Mouse (Mus musculus) lung, adult 2 months (tissue): ENCODE data around the gene Pnliprp2. TPM values are rescaled to one million over a fixed set of nuclear protein-coding genes. Genes with fewer than 3 reads are reported as not detected.

ENCODE experiments used
- DNase-seq: peaks from one replicate; pipeline ENCODE4 v3.0.0; 2022
- H3K4me1 ChIP-seq: fragments of 200-500 bp; 2 replicates; pipeline ENCODE4 v1.6.1; 2011; ENCODE audit warnings: low read length; ENCODE audit not compliant: control insufficient read depth, insufficient read depth
- H3K4me3 ChIP-seq: fragments of 200-500 bp; replicated peaks from 2 replicates; pipeline ENCODE3; 2011; ENCODE audit warnings: low read depth, mild to moderate bottlenecking, control low read depth, low read length; ENCODE audit errors: extremely low read depth
- CTCF ChIP-seq: fragments of 200-500 bp; IDR thresholded peaks from 2 replicates; pipeline ENCODE4 v1.5.1; 2011; ENCODE audit warnings: mild to moderate bottlenecking, low read length, control low read depth; ENCODE audit not compliant: insufficient read depth
- POLR2A ChIP-seq: fragments of 200-500 bp; IDR thresholded peaks from 2 replicates; pipeline ENCODE4 v1.6.1; 2011; ENCODE audit warnings: low read depth, mild to moderate bottlenecking, control low read depth, low read length, borderline replicate concordance; ENCODE audit errors: extremely low read depth
- WGBS: fragments of 180-500 bp; shearing (Covaris S2); methylation state at CpG from one replicate; pipeline ENCODE4 v1.1.7; 2018; 5-methylcytosine and 5-hydroxymethylcytosine counted together
- polyA plus RNA-seq: library from polyadenylated mRNA; depleted of rRNA; stranded (reverse); fragments of >200 nt; gene quantifications from 2 replicates; pipeline ENCODE4 v1.2.3, GENCODE M21; 2012; rRNA removed

Pnliprp2 gene
- polyA plus RNA-seq = not detected in 2 replicates

DNA sequence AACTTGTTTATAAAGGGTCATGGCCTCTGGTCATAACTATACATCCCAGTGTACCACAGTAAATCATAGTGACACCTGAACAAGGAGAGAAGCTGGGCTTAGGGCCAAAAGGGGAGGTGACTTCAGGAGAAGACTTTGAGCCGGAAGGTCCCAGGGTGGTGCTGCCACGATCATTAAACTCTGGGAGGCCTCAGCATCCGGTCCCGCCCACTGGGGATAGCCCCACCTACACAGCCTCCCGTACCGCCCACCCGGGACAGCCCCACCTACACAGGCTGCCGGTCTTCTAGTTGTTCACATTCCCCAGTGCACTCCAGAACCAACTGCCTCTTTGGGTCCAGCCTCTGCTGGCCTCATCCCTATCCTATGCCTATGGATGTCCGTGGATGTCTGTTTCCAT lies at the start of gene Pnliprp2:
Pnliprp2 (plus strand) TSS at position 297 of the 400 bp plus-strand sequence.
- no peak for DNase-seq
- WGBS = 40% methylated on average over 9 of the region's 9 CpGs
- H3K4me1 ChIP-seq = no peaks in the 10 kb centered on the region
- TF ChIP-seq POLR2A = no peak
- no peak for TF ChIP-seq CTCF
- H3K4me3 ChIP-seq = no peak within 1 kb of the TSS

DNA sequence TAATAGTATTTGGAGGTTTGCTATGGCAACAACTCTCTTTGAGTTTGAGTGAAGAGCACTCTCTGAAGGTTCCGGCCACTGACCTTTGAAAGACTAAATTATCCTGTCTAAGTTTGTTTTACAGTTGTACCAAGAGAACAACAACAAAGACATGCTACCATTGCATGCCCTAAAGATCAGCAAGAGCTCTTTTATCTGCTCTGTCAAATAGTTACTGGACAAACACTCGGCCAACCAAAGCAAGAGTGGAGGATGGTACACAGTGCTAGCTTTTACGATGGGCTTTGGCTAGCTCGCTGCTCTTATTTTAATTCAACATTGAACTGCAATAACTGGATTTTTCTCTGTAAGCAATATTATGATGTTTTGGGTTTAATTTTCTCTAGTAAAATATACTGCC lies 41.6 kb upstream of the Pnliprp2 start:
- Histone ChIP-seq H3K4me3 (no peak overlapping the region), H3K4me1 (no peaks in the 10 kb centered on the region)
- WGBS = 60% methylated on average over 4 of the region's 4 CpGs
- TF ChIP-seq CTCF (no peak), POLR2A (no peak)
- no peak for DNase-seq

DNA sequence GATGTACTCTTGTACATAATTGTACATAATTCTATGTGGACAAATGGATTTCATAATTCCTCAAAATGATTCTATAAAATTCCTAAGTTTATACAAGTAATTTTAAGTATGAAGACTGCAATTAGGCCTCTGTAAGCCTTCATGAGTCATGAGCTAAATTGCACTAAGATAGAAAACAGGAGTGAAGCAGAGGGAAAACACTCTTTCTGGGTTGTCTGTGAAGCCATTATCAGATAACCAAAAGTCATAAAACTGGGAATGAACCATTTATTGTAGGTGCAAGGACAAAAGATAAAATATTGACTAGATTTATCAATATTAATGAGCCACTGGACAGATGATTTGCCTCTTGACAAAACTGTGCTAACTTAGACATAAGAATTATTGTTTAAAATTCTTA lies 39.1 kb upstream of the Pnliprp2 start:
- Histone ChIP-seq H3K4me3 (no peak overlapping the region), H3K4me1 (no peaks in the 10 kb centered on the region)
- no peak for DNase-seq
- TF ChIP-seq CTCF = no peak
- TF ChIP-seq POLR2A = no peak

DNA sequence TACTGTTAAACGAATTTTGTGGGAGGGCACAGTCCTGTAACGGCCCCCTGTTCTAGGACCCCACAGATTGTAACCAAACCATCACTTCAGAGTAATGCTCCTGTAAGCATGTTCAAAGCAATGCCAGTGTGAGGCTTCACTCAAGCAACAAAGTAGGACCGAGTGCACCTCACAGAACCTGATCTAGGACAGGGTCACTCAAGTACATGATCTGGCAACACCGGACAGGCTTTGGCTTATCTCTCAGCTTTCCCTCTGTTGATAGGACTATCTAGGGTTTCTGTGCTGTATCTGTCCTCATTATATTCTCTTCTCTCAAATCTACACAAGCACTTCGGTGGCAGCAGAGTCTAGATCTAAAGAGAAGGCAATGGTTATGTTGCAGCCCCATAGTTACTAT lies 33.0 kb upstream of the Pnliprp2 start:
- TF ChIP-seq POLR2A (no peak), CTCF (no peak)
- WGBS = 79% methylated on average over 5 of the region's 5 CpGs
- Histone ChIP-seq H3K4me1 (no peaks in the 10 kb centered on the region), H3K4me3 (no peak overlapping the region)
- DNase-seq = no peak

DNA sequence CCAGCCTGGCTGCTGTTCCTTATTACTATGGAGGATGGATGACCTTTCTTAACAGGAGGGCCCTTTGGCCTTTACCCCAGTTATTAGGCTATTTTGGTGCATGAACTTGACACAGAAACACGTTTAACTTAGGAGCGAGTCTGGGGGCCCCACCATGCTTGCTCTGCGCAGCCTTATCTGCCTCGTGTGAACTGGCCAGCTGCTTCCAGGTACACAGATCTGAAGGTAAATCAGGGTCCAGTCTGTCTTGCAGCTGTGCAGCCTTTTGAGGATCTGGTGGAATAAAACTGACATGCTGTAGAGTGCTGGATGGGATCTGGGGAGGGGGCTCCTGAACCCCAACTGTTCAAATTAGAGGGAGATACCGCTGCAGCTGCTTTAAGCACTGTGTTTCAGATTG lies 31.8 kb upstream of the Pnliprp2 start:
- Histone ChIP-seq H3K4me3 (no peak overlapping the region), H3K4me1 (no peaks in the 10 kb centered on the region)
- TF ChIP-seq CTCF = no peak
- TF ChIP-seq POLR2A = no peak
- WGBS = 72% methylated on average over 5 of the region's 5 CpGs
- no peak for DNase-seq

DNA sequence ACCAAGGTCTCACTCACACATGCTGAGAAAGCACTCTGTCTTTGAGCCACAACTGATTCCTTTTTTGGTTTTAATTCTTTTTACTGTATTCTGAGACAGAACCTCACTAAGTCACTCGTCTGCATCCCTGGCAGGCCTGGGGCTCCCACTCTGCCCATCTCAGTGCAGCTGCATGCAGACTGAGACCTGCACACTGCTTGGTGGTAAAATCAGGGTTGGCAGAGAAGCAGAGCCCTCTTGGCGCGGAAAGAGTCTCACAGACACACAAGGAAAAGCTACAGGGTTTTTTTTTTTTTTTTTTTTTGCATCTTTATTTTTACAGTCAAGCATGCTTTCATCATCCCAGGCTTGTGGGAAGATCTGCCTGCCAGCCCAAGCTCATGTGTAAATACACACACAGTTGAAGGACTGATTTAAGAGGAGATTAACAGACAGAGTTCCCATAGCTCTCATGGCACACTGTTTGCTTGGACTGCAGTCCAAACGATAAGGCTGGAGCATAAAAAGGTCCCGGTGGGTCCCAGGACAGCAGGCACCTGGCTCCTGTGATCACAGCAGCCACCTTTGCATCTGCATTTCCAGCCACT lies 31.0 kb upstream of the Pnliprp2 start, which contains the start of gene Pnliprp1:
Pnliprp1 (plus strand) TSS at position 443 of the 587 bp plus-strand sequence.
- TF ChIP-seq CTCF (no peak), POLR2A (no peak)
- DNase-seq = no peak
- WGBS = 28% methylated on average over 5 of the region's 5 CpGs

DNA sequence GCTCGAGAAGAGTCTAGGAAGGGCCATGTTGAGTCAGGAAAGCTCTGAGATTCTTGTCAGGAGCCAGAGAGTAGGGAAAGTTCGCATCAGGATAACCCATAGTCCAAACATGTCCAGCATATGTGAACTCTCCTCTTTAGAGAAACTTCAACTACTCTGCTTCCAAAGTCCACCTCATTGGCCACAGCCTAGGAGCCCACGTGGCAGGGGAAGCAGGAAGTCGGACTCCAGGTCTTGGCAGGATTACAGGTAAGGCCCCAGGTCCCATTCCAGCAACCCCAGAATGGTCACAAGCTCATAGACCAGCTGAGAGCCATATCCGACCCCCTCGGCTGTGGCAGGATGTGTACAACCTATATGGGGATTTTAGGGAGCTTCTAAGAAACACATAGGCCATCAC lies 26.3 kb upstream of the Pnliprp2 start:
- WGBS = 83% methylated on average over 6 of the region's 6 CpGs
- no peak overlapping the region for H3K4me3 ChIP-seq
- H3K4me1 ChIP-seq = no peaks in the 10 kb centered on the region
- DNase-seq = no peak
- TF ChIP-seq POLR2A (no peak), CTCF (no peak)

More for the DNA sequence above, 31.0 kb upstream of the Pnliprp2 start, which contains the start of gene Pnliprp1:
- H3K4me3 ChIP-seq = no peak within 1 kb of the TSS
- H3K4me1 ChIP-seq = no peaks in the 10 kb centered on the region

DNA sequence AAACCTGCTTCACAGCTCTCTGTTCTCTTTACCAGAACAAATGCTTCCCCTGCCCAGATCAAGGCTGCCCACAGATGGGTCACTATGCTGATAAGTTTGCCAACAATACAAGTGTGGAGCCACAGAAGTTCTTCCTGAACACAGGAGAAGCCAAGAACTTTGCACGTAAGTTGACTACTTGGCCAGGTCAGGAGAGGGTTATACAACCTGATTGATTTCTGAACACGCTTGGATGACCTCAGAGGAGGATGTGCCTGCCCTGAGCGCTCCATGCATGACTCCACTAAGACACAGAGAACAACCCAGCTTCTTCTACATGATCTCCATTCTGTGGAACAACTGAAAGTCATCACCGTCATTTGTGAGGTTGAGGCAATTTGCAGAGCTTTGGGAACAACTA lies 21.4 kb upstream of the Pnliprp2 start:
- no peak for DNase-seq

DNA sequence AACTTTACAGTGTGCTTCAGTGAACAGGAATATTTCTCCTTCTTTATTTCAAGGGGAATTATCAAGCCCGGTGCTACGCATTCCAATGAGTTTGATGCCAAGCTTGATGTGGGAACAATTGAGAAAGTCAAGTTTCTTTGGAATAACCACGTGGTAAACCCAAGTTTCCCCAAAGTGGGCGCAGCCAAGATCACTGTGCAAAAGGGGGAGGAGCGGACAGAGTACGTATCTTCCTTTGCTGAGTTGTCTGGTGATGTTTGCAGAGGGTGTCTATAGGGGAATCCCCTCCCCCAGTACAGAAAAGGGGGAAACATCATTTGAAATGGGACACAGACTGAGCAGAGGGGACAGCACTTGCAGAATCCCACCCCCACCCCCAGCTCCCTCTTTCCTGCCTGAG lies 18.5 kb upstream of the Pnliprp2 start:
- WGBS = 67% methylated on average over 6 of the region's 6 CpGs
- TF ChIP-seq POLR2A = no peak
- TF ChIP-seq CTCF = no peak
- DNase-seq = no peak
- H3K4me1 ChIP-seq = no peaks in the 10 kb centered on the region
- H3K4me3 ChIP-seq = no peak overlapping the region

More for the DNA sequence above, 21.4 kb upstream of the Pnliprp2 start:
- no peak for TF ChIP-seq POLR2A
- TF ChIP-seq CTCF = no peak
- 80% methylated on average over 4 of the region's 4 CpGs for WGBS
- no peak overlapping the region for H3K4me3 ChIP-seq
- H3K4me1 ChIP-seq = no peaks in the 10 kb centered on the region

DNA sequence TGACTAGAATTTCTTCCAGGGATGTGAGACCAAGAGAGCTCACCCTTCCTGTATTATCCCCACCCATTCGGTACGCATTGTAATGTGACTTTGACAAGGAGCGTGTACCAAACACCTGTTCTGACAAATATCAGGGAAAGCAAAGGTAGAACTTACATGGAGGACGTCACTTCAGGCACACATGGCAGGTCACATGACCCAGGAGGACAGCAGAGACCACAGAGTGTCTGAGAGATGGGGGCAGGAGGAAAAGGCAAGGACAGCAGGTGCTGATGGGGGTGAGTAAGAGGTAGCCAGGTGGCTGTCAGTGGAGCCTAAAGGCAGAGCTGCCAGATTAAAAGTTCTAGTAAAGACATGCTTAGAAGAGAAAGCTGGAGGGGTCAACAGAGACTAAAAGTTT lies 16.8 kb upstream of the Pnliprp2 start:
- Histone ChIP-seq H3K4me1 (no peaks in the 10 kb centered on the region), H3K4me3 (no peak overlapping the region)
- DNase-seq = no peak
- WGBS = 78% methylated on average over 4 of the region's 4 CpGs
- no peak for TF ChIP-seq POLR2A
